In genomic region chr17:48110547-48111287, GRCm38 (mm10) we compare ENCODE assay signal across 10 mouse cellular contexts. TPM values are rescaled to one million over a fixed set of nuclear protein-coding genes. Genes with fewer than 3 reads are reported as not detected.
DNase-seq lines count a peak whose midpoint lies in the region; ATAC-seq and TF ChIP-seq lines count a peak whose summit lies in the region.
"Had no signal": no experiment of that assay in that cellular context is flagged by ENCODE, and none has a peak within 500 bp of the region (broad histone marks: within the 10 kb centered on the region; RNA-seq: fewer than 3 reads in every experiment).

No protein-coding gene starts in this region.

- WGBS in cerebellum, adult 2 months: 45% methylated on average over 8 of the region's 8 CpGs

- intact Hi-C loops in heart, postnatal 25 days (cut with DNase I): no loop called here

- peak in 1 of 2 experiments; percentile 15 for DNase-seq in cerebellum, adult 2 months
- DNase-seq in layer of hippocampus, adult 2 months (ENCODE audit: low spot score in 2 of 2): no peak
- no peak for DNase-seq in layer of hippocampus, postnatal 36 days
- DNase-seq in NIH3T3 (ENCODE audit: low read depth): peak; percentile 40
- peak; percentile 46 for DNase-seq in forelimb bud, embryonic 11.5 days (ENCODE audit: low read depth, low spot score)
- DNase-seq in naive thymus-derived CD4-positive, alpha-beta T cell, adult 2 months (ENCODE audit: low read depth): peak; percentile 68
- no peak for DNase-seq in heart, postnatal 25 days (ENCODE audit: low spot score)

- H3K4me3 ChIP-seq in cerebellum, adult 2 months (replicated peaks; ENCODE audit: insufficient read depth, low read depth, low read length): no peak overlapping the region
- H3K4me3 ChIP-seq in layer of hippocampus, adult 2 months: no peak overlapping the region
- H3K4me3 ChIP-seq: heart, embryonic 13.5 days; megakaryocyte, embryonic 14.5 days had no signal

- TF ChIP-seq CTCF in cerebellum, adult 2 months (IDR thresholded peaks at IDR 0.05; ENCODE audit: borderline replicate concordance, insufficient read depth, low read depth, low read length): peak; percentile 45; the same call in 1 of the 2 replicates
- TF ChIP-seq CTCF in layer of hippocampus, adult 2 months (conservative IDR thresholded peaks at IDR 0.05): peak; percentile 79

- ATAC-seq in cerebellum, adult (ENCODE audit: insufficient number of reproducible peaks, low FRiP score, low TSS enrichment): no peak

- no peak for TF ChIP-seq POLR2A in cerebellum, adult 2 months (IDR thresholded peaks at IDR 0.05; ENCODE audit: borderline replicate concordance, insufficient read depth, low read length)

- H3K27ac ChIP-seq in cerebellum, adult 2 months (ENCODE audit: insufficient read depth, low read length): no peak overlapping the region
- H3K27ac ChIP-seq in layer of hippocampus, adult 2 months: no peak overlapping the region
- H3K27ac ChIP-seq: heart, embryonic 13.5 days had no signal

- H3K27me3 ChIP-seq in cerebellum, adult 2 months (ENCODE audit: control insufficient read depth, insufficient read depth, low read length): no peaks in the 10 kb centered on the region
- H3K27me3 ChIP-seq: heart, embryonic 13.5 days had no signal

- no peaks in the 10 kb centered on the region for H3K4me1 ChIP-seq in cerebellum, adult 2 months (ENCODE audit: control insufficient read depth, insufficient read depth, low read length)
- H3K4me1 ChIP-seq: heart, embryonic 13.5 days had no signal

RNA-seq across cellular contexts. Expression of gene 1700067P10Rik, which starts 21.6 kb away (rescaled TPM):
- polyA plus RNA-seq in cerebellum, adult 2 months (2012; rRNA removed): 0.13 TPM in 2 replicates
- total RNA-seq in layer of hippocampus, adult 2 months (2021): not detected
- not detected for total RNA-seq in layer of hippocampus, postnatal 36 days (2021)
- not detected for total RNA-seq in heart, postnatal 25 days (2021)
- polyA plus RNA-seq: heart, embryonic 13.5 days had no signal

RNA-seq across cellular contexts. Expression of gene 9830107B12Rik, which starts 35.4 kb away (rescaled TPM):
- not detected in 2 replicates for polyA plus RNA-seq in cerebellum, adult 2 months (2012; rRNA removed)
- not detected for total RNA-seq in layer of hippocampus, adult 2 months (2021)
- total RNA-seq in layer of hippocampus, postnatal 36 days (2021): not detected
- not detected for total RNA-seq in heart, postnatal 25 days (2021)
- polyA plus RNA-seq: heart, embryonic 13.5 days had no signal

RNA-seq across cellular contexts. Expression of gene A530064D06Rik, which starts 56.4 kb away (rescaled TPM):
- polyA plus RNA-seq in cerebellum, adult 2 months (2012; rRNA removed): 0.07 TPM in 1 of 2 replicates, not detected in the other
- not detected for total RNA-seq in layer of hippocampus, adult 2 months (2021)
- total RNA-seq in layer of hippocampus, postnatal 36 days (2021): not detected
- total RNA-seq in heart, postnatal 25 days (2021): not detected

Comparison
In these comparisons a context has a peak if more than half of its experiments do, and no peak if none do; other contexts are left out.
1. DNase-seq: peak in NIH3T3 (single experiment), forelimb bud, embryonic 11.5 days (single experiment) and naive thymus-derived CD4-positive, alpha-beta T cell, adult 2 months (single experiment); none in layer of hippocampus, adult 2 months (0 of 2), layer of hippocampus, postnatal 36 days (0 of 2) and heart, postnatal 25 days (single experiment).